Mouse (Mus musculus) forebrain, embryonic 12.5 days (tissue): ENCODE measurements around the gene Matn4. TPM values are rescaled to one million over a fixed set of nuclear protein-coding genes. Genes with fewer than 3 reads are reported as not detected.

Experiments
- ATAC-seq: fragments of 200-750 bp; cut with Nextera tagmentation; 2 replicates; pipeline ENCODE4 v1.8.0; 2017; ENCODE audit warnings: moderate TSS enrichment; ENCODE audit not compliant: low FRiP score
- H3K27ac ChIP-seq: fragments of 300-500 bp; sonication (generic); 2 replicates; pipeline ENCODE4 v1.5.1; 2016; ENCODE audit warnings: mild to moderate bottlenecking
- H3K27me3 ChIP-seq: fragments of 300-500 bp; sonication (generic); 2 replicates; pipeline ENCODE4 v1.6.1; 2016; ENCODE audit warnings: mild to moderate bottlenecking
- H3K36me3 ChIP-seq: fragments of 300-500 bp; sonication (generic); replicated peaks from 2 replicates; pipeline ENCODE4 v1.6.1; 2016; ENCODE audit warnings: mild to moderate bottlenecking
- H3K4me1 ChIP-seq: fragments of 300-500 bp; sonication (generic); 2 replicates; pipeline ENCODE4 v1.6.1; 2016
- H3K4me2 ChIP-seq: fragments of 300-500 bp; sonication (generic); 2 replicates; pipeline ENCODE4 v1.6.1; 2016; ENCODE audit warnings: mild to moderate bottlenecking, moderate library complexity
- H3K4me3 ChIP-seq: fragments of 300-500 bp; sonication (generic); replicated peaks from 2 replicates; pipeline ENCODE4 v1.5.1; 2016; ENCODE audit warnings: mild to moderate bottlenecking
- H3K9ac ChIP-seq: fragments of 300-500 bp; sonication (generic); 2 replicates; pipeline ENCODE4 v1.6.1; 2016; ENCODE audit warnings: mild to moderate bottlenecking
- H3K9me3 ChIP-seq: fragments of 300-500 bp; sonication (generic); 2 replicates; pipeline ENCODE4 v1.6.1; 2016
- whole genome bisulfite sequencing: fragments of 180-500 bp; shearing (Covaris S2); methylation state at CpG from one replicate; pipeline ENCODE4 v1.1.7; 2016; 5-methylcytosine and 5-hydroxymethylcytosine counted together
- polyA plus RNA-seq: library from polyadenylated mRNA; unstranded; fragments of >200 nt; fragmentation: Nextera tagmentation; extraction: Ambion mirVana; gene quantifications from 2 replicates; pipeline ENCODE4 v1.2.1, GENCODE M21; 2016

Matn4 gene
- polyA plus RNA-seq, 1 experiment from 2014 or later = 4.0 TPM

DNA sequence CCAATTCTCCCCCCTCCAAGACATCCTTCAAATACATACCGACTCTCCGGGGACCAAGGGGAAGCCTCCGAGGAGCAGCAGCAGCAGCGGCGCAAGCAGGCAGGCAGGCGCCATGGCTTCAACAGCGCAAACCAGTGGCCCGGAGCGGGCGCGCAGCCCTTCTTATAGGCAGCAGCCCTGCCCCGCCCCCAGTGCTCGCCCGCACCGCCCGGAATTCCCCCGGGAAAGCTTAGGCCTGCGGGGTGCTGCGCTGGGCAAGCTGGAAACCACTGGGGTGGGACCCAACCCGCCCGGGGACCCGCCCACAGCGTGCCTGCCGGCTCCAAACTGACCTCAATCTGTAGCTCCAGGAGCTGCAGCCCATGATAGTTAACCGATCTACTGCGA, 38.1 kb upstream of the Matn4 start:
- Histone ChIP-seq H3K27me3 (peaks cover 23% of the 10 kb centered on the region), H3K27ac (no peak overlapping the region; the same call in 1 of the 2 replicates), H3K9me3 (no peaks in the 10 kb centered on the region), H3K36me3 (no peaks in the 10 kb centered on the region), H3K4me2 (peak overlapping the region; percentile 91), H3K9ac (peak overlapping the region; percentile 68), H3K4me1 (peaks cover 23% of the 10 kb centered on the region), H3K4me3 (peak overlapping the region; percentile 55)
- peak; percentile 95 for ATAC-seq
- WGBS = under 1% methylated on average over 25 of the region's 26 CpGs

DNA sequence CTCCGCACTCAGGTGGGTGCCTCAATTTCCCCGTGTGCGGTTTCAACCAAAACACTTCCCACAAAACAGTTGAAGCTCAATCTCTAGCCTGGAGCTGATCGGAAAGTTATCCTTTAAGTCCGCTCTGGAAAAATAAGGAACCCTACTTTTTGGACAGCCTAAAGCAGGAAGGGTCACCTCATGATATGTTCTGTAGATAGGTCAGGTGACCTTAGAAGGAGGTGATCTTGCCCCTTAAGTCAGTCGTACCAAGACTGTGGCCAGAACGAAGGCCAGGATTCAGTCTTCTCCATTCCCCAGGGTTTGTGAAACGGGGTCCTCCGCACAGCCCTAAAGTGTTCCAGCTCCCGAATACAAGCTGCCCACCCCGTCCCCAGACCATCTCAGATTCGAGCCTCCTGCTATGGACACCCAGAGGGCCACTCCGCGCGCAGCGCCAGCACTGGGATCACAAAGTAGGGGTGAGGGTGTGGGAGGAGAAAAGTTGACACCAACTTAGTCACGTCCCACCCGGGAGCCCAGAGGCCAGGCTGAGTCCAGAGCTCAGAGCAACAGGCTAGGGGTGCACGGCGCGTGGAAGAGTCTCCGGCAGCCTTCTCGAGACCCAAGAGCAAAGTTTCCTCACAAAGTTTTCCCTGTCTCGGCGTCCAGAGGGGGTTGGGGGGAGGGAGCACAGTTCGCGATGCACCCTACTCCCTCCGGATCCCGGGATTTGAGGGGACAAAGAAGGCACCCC, 37.5 kb upstream of the Matn4 start:
- WGBS = 2% methylated on average over 29 of the region's 29 CpGs
- Histone ChIP-seq H3K36me3 (no peaks in the 10 kb centered on the region), H3K4me2 (peak overlapping the region; percentile 91), H3K4me1 (peaks cover 23% of the 10 kb centered on the region), H3K9me3 (no peaks in the 10 kb centered on the region), H3K9ac (peak overlapping the region; percentile 68), H3K27ac (no peak overlapping the region), H3K4me3 (peak overlapping the region; percentile 55), H3K27me3 (peaks cover 23% of the 10 kb centered on the region)
- peak; percentile 60; the same call in 1 of the 2 replicates for ATAC-seq

DNA sequence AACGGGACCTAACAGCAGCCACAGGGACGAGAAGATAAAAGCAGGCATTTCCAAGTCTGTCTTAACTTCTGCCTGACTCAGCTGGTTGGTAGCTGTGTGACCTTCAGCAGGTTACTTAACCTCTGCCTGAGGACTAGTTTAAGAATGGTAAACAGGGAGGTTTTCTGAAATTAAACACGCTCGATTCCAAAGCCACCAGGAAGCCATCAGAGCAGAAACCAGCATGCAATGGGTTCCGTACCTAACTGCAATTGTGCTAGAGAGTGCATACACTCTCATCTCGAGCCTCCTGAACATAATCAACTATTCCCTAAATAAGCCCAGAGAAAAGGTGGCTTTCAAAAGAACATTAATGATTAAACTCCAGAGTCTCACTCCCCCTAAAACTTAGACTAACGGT, 36.8 kb upstream of the Matn4 start:
- Histone ChIP-seq H3K27ac (no peak overlapping the region), H3K4me1 (peaks cover 23% of the 10 kb centered on the region), H3K9me3 (no peaks in the 10 kb centered on the region), H3K9ac (0 out of 2 replicates have a peak overlapping the region, but pooled peaks have one; percentile 68), H3K36me3 (no peaks in the 10 kb centered on the region), H3K27me3 (peaks cover 23% of the 10 kb centered on the region), H3K4me2 (peak overlapping the region; percentile 91), H3K4me3 (peak overlapping the region; percentile 55; the same call in 1 of the 2 replicates)
- 39% methylated on average over 7 of the region's 7 CpGs for WGBS
- ATAC-seq = no peak

DNA sequence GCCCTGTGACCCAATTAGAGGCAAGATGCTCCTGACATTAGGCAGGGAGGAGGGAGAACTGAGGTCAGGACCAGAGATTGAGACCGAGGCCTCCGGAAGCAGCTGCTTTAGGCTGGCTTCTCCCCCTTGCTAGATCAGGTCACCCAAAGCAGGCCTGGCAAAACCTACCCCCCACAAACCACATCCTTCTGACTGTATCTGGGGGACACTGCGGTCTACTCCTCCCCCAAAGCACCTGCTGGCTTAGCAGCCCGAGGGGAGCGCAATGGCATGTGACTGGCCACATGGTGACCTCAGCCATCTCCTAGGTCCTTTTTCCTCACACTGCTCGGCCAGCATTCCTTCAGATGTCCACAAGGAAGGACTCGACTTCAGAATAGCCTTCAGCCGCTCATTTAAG, 36.2 kb upstream of the Matn4 start:
- Histone ChIP-seq H3K4me3 (no peak overlapping the region), H3K27me3 (peaks cover 23% of the 10 kb centered on the region), H3K9ac (no peak overlapping the region), H3K9me3 (no peaks in the 10 kb centered on the region), H3K4me1 (peaks cover 23% of the 10 kb centered on the region), H3K4me2 (no peak overlapping the region), H3K36me3 (no peaks in the 10 kb centered on the region), H3K27ac (no peak overlapping the region)
- ATAC-seq = no peak
- 36% methylated on average over 8 of the region's 8 CpGs for WGBS

DNA sequence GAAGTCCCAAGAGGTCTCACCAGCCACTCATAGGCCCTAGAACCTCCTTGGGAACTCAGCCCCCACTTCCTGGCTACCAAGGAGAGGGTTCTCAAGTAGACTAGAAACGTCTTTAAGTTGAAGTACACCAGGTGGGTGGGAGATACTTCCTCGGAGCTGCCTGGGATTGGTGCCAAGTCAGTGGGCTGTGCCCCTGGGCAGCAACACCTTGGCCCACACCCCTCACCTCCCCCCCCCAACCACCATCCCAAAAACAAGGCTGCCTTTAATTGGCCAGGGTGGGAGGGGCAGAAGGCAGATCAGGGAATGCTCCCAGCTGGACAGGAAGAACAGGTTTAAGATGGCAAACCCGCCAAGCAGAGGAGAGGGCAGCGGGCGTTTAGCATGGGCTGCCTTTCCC, 35.4 kb upstream of the Matn4 start:
- no peak for ATAC-seq

DNA sequence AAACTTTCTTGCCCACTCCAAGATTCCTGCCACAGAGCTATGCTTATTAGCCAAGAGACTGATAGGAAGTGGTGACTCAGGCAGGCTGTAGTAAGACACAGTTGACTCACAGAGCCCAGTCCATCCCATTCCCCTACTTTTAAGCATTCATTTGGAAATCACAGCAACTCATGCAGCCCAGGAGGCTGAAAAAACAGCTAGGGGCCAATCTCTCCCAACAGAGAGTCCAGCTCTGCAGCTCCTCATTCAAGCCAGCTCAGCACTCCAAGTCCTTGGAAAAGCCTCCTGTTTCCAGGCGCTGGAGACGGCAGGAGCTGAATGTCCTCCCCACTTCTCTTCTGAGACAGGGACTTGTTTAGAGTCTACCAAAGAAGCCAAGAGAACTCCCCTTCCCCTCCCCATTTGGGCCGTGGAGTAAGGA, 34.1 kb upstream of the Matn4 start:
- Histone ChIP-seq H3K36me3 (no peaks in the 10 kb centered on the region), H3K27me3 (peaks cover 23% of the 10 kb centered on the region), H3K9me3 (no peaks in the 10 kb centered on the region), H3K4me3 (no peak overlapping the region), H3K27ac (no peak overlapping the region), H3K4me1 (peaks cover 23% of the 10 kb centered on the region), H3K9ac (no peak overlapping the region), H3K4me2 (no peak overlapping the region)
- WGBS = 86% methylated on average over 3 of the region's 3 CpGs
- no peak for ATAC-seq

More for the DNA sequence above, 35.4 kb upstream of the Matn4 start:
- WGBS = 85% methylated on average over 5 of the region's 5 CpGs
- Histone ChIP-seq H3K36me3 (no peaks in the 10 kb centered on the region), H3K4me2 (no peak overlapping the region), H3K4me1 (peaks cover 23% of the 10 kb centered on the region), H3K4me3 (no peak overlapping the region), H3K27ac (no peak overlapping the region), H3K9me3 (no peaks in the 10 kb centered on the region), H3K27me3 (peaks cover 23% of the 10 kb centered on the region), H3K9ac (no peak overlapping the region)

DNA sequence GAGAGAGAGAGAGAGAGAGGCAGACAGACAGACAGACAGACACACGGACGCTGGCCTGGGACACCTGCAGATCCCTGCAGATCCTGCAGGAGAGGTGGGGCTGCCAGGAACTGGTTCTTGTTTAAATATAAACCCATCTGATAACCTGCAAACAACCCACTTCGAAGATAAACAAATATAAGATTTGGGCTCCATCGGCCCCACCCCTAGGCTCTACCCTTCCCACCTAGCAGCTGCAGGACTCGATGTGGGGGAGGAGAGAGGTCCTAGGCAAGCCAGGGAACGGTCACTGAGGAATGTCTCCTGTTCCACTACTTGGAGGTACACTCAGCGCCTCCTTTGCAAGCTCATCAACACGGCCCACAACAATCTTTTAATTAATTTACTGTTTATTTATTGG, 33.3 kb upstream of the Matn4 start:
- H3K4me3 ChIP-seq = no peak overlapping the region
- peaks cover 18% of the 10 kb centered on the region for H3K4me1 ChIP-seq
- H3K9me3 ChIP-seq = no peaks in the 10 kb centered on the region
- no peaks in the 10 kb centered on the region for H3K36me3 ChIP-seq
- no peak for ATAC-seq
- H3K9ac ChIP-seq = no peak overlapping the region
- 80% methylated on average over 8 of the region's 8 CpGs for WGBS
- H3K27me3 ChIP-seq = peaks cover 18% of the 10 kb centered on the region
- no peak overlapping the region for H3K27ac ChIP-seq
- H3K4me2 ChIP-seq = no peak overlapping the region

DNA sequence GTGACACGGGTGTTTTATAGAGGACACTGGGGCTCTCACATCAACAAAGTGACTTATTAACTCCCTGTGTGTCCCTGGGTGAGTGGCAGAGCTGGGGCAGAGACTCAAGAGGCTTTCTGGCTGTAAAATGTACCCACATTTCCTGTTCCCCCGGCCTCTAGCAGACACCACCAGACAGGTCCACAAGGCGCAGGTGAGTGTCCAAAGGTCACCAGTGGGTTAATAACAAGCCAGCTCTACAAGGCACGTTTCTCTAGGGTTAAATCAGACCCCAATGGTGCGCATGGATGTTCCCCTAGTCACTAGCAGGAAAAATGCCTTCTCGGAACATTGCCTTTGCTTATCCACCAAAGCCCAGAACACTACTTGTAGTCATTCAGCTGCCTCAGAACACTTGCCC, 32.8 kb upstream of the Matn4 start:
- Histone ChIP-seq H3K4me3 (no peak overlapping the region), H3K4me2 (no peak overlapping the region), H3K4me1 (peaks cover 20% of the 10 kb centered on the region), H3K36me3 (no peaks in the 10 kb centered on the region), H3K27ac (no peak overlapping the region), H3K27me3 (peaks cover 18% of the 10 kb centered on the region), H3K9me3 (no peaks in the 10 kb centered on the region), H3K9ac (no peak overlapping the region)
- 77% methylated on average over 6 of the region's 6 CpGs for WGBS
- ATAC-seq = no peak

DNA sequence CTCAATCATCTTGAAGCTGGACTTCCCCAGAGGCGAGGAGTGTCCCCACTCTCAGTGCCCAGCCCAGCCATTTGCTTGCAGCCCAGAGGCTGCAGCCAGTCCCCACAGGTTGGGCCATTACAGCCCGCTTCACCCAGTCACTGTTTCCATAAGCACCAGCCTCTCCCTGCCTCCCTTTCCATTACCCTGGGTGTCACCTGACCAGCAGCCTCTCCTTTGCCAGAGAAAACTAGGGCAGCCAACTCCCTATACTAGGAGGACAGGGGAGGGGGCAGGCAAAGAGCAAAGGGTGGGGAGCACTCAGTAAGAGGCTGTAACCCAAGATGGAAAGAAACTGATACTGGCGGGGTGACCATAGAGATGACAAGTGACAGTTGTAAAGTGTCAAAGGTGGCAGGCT, 32.0 kb upstream of the Matn4 start:
- Histone ChIP-seq H3K4me1 (peaks cover 19% of the 10 kb centered on the region), H3K4me3 (no peak overlapping the region), H3K27ac (no peak overlapping the region), H3K4me2 (no peak overlapping the region), H3K9me3 (no peaks in the 10 kb centered on the region), H3K27me3 (peaks cover 14% of the 10 kb centered on the region), H3K36me3 (no peaks in the 10 kb centered on the region), H3K9ac (no peak overlapping the region)
- ATAC-seq = no peak
- WGBS = 62% methylated on average over 3 of the region's 3 CpGs

DNA sequence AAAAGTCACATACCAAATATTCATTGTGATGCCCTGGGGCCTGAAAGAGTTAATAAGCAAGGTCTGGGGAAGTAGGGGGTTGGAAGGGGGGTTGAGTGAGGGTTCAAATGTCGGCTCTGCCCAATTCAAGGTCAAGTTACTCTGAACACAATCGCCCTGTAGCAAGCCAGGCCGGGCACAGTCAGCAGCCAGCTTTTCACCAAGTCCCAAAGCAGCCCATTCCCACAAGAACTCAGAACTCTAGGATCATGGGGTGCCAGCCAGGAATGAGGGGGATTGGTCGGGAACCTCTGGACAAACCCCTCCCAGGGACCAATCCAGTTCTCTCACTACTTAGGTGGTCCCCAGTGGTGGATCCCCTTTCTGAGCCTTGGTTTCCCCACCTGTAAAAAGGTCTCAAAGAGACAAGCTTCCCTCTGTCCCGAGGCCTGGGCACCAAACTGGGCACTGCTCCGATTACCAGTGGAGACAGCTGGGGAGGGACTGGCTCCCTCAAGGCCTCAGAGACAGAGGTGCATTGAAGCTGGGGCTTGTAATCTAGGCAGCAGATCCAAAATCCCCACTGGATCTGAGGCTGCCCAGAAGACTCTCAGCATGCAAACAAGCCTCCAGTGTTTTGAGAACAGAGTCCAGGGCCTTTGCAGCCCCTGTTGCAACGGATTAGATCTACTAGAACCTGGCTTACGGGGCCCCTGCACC, 31.4 kb upstream of the Matn4 start:
- Histone ChIP-seq H3K27me3 (peaks cover 11% of the 10 kb centered on the region), H3K36me3 (no peaks in the 10 kb centered on the region), H3K27ac (no peak overlapping the region), H3K9me3 (no peaks in the 10 kb centered on the region), H3K9ac (no peak overlapping the region), H3K4me2 (no peak overlapping the region), H3K4me3 (no peak overlapping the region), H3K4me1 (peaks cover 16% of the 10 kb centered on the region)
- WGBS = 27% methylated on average over 8 of the region's 8 CpGs
- no peak for ATAC-seq

DNA sequence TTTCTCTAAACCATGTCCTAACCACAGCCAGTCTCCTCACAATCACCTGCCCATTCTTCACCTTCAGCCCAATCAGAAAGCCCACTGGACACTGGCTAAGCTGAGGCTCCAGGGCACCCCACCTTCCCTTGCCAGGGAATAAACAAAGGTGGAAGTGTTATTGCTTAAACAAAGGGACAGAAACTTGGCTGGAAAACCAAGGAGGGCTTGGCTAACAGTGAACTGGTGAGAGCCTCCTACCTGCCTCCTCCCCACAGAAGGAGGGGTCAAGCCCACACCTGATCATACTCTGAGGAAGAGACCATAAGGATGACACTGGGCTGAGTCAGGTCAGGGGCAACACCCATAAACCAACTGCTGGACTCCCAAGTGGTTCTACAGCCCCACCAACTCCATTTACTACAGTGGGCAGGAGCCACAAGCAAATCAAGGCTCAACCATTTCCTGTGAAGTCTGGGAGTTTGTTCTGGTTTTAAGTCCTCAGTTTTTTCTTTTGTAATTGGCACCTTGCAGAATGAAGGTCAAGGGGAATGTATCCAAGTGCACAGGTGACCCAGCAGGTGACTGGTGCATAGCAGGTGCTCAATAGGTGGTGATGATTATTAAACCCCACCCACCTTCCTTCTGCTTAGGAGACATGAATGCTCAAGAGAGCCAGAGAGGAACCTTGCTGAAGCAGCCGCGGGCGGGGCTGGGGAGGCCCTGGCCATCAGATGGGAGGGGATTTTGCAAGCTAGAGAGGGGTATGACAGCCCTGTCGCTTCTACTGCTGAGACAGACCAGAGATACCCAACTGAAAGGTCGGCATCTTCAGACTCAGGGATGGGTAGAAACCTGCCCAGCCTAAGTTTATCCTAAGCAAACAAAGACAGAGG, 30.5 kb upstream of the Matn4 start:
- H3K4me1 ChIP-seq = peaks cover 13% of the 10 kb centered on the region
- no peaks in the 10 kb centered on the region for H3K36me3 ChIP-seq
- no peak overlapping the region for H3K4me3 ChIP-seq
- peaks cover 4% of the 10 kb centered on the region; the same call in 1 of the 2 replicates for H3K27me3 ChIP-seq
- 65% methylated on average over 5 of the region's 5 CpGs for WGBS
- no peaks in the 10 kb centered on the region for H3K9me3 ChIP-seq
- no peak overlapping the region for H3K27ac ChIP-seq
- H3K9ac ChIP-seq = no peak overlapping the region
- ATAC-seq = no peak
- H3K4me2 ChIP-seq = no peak overlapping the region

DNA sequence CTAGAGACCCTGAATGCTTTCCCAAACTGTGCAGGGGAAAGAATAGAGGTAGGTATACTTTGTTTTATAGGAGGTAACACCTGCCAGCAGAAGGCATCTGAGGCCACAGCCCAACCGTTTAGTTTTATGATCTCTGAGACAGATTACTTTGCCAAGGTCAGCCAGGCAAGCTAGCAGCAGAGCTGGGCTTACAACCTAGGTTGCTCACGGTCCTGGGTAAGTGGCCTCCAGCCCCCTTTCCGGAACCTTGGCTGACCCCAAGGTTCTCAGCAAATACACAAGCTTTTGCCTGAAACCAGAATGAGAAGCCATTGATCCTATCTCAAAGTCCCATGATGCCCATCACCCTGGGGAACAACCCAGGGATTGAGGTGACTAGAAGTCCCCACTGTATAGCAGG, 29.7 kb upstream of the Matn4 start:
- Histone ChIP-seq H3K4me2 (no peak overlapping the region), H3K9me3 (no peaks in the 10 kb centered on the region)

More for the DNA sequence above, 29.7 kb upstream of the Matn4 start:
- no peak overlapping the region for H3K4me3 ChIP-seq
- no peak overlapping the region for H3K9ac ChIP-seq
- WGBS = 93% methylated on average over 3 of the region's 3 CpGs
- H3K4me1 ChIP-seq = peaks cover 13% of the 10 kb centered on the region
- peaks cover 4% of the 10 kb centered on the region; the same call in 1 of the 2 replicates for H3K27me3 ChIP-seq
- no peaks in the 10 kb centered on the region for H3K36me3 ChIP-seq
- H3K27ac ChIP-seq = no peak overlapping the region
- no peak for ATAC-seq
